Mouse (Mus musculus) brain, embryonic 14.5 days (tissue): Measurements from ENCODE around the gene Eya2. TPM values are rescaled to one million over a fixed set of nuclear protein-coding genes. Genes with fewer than 3 reads are reported as not detected.

Experiments
- DNase-seq: peaks from one replicate; pipeline ENCODE4 v3.0.0-alpha.2; 2011; ENCODE audit warnings: low read depth
- CTCF ChIP-seq: fragments of 200-500 bp; IDR thresholded peaks from 2 replicates; pipeline ENCODE4 v1.5.1; 2012; ENCODE audit warnings: inconsistent platforms, mild to moderate bottlenecking, moderate library complexity, borderline replicate concordance; ENCODE audit not compliant: insufficient read depth, insufficient read length; ENCODE audit errors: extremely low read depth
- POLR2A ChIP-seq: fragments of 200-500 bp; IDR thresholded peaks from 2 replicates; pipeline ENCODE4 v1.6.1; 2012; ENCODE audit warnings: mild to moderate bottlenecking, inconsistent platforms, borderline replicate concordance; ENCODE audit not compliant: poor library complexity, insufficient read depth, insufficient read length, severe bottlenecking; ENCODE audit errors: extremely low read depth
- polyA plus RNA-seq: library from polyadenylated mRNA; depleted of rRNA; stranded (reverse); fragments of >200 nt; gene quantifications from 2 replicates; pipeline ENCODE4 v1.2.3, GENCODE M21; 2012

Eya2 gene
- polyA plus RNA-seq, 1 experiment, result 12.3 TPM

GRCm38 (mm10) chr2:165629900-165630299 is 35.1 kb downstream of the Eya2 start:
- peak; percentile 36 for DNase-seq

GRCm38 (mm10) chr2:165633011-165633785 is 38.4 kb downstream of the Eya2 start:
- no peak for DNase-seq
- no peak for TF ChIP-seq POLR2A
- no peak for TF ChIP-seq CTCF

More at GRCm38 (mm10) chr2:165629900-165630299, 35.1 kb downstream of the Eya2 start:
- no peak for TF ChIP-seq CTCF
- no peak for TF ChIP-seq POLR2A

- TF ChIP-seq CTCF (no peak), POLR2A (no peak)
- peak; percentile 40 for DNase-seq
Observed at GRCm38 (mm10) chr2:165634481-165634880, 39.6 kb downstream of the Eya2 start.

- DNase-seq, result no peak
- TF ChIP-seq CTCF, result no peak
- no peak for TF ChIP-seq POLR2A
Observed at GRCm38 (mm10) chr2:165639075-165639755, 44.4 kb downstream of the Eya2 start.

GRCm38 (mm10) chr2:165641909-165642505 is 47.2 kb downstream of the Eya2 start:
- TF ChIP-seq POLR2A (no peak), CTCF (no peak)
- DNase-seq, result peak; percentile 71

- DNase-seq, result no peak
- TF ChIP-seq CTCF (no peak), POLR2A (no peak)
Observed at GRCm38 (mm10) chr2:165643596-165643995, 48.8 kb downstream of the Eya2 start.

- TF ChIP-seq CTCF (no peak), POLR2A (no peak)
- no peak for DNase-seq
Observed at GRCm38 (mm10) chr2:165644057-165644456, 49.2 kb downstream of the Eya2 start.

- DNase-seq, result no peak
- no peak for TF ChIP-seq CTCF
Observed at GRCm38 (mm10) chr2:165651031-165651430, 56.2 kb downstream of the Eya2 start.

GRCm38 (mm10) chr2:165652281-165652680 is 57.4 kb downstream of the Eya2 start:
- DNase-seq, result no peak
- no peak for TF ChIP-seq CTCF
- no peak for TF ChIP-seq POLR2A

- peak; percentile 61 for DNase-seq
- TF ChIP-seq POLR2A (no peak), CTCF (no peak)
Observed at GRCm38 (mm10) chr2:165653001-165653921, 58.4 kb downstream of the Eya2 start.

GRCm38 (mm10) chr2:165654151-165654550 is 59.3 kb downstream of the Eya2 start:
- DNase-seq, result no peak
- TF ChIP-seq POLR2A (no peak), CTCF (no peak)
